Mouse (Mus musculus): ENCODE measurements around the gene Lmx1a. TPM values are rescaled to one million over a fixed set of nuclear protein-coding genes. Genes with fewer than 3 reads are reported as not detected.

Lmx1a gene
- 0.04 and 0.05 TPM in 2 replicates for polyA plus RNA-seq (2015; fragmentation: Nextera tagmentation; extraction: Ambion mirVana)

DNA sequence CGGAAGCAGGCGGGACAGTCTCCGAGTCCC is at the start of gene Lmx1a:
Gene Lmx1a (plus strand): TSS at position 6 of the 30 bp plus-strand sequence.

Other genes starting within 250 kb of the Lmx1a start
- not detected in 2 replicates for gene Lrrc52, start 222.5 kb upstream of the Lmx1a start, polyA plus RNA-seq (2015; fragmentation: Nextera tagmentation; extraction: Ambion mirVana)
- 0.18 and 0.33 TPM in 2 replicates for gene Rxrg, start 90.9 kb upstream of the Lmx1a start, polyA plus RNA-seq (2015; fragmentation: Nextera tagmentation; extraction: Ambion mirVana)